ENCODE assay signal across 23 mouse cellular contexts in genomic region chr17:23820731-23821130, GRCm38 (mm10). TPM values are rescaled to one million over a fixed set of nuclear protein-coding genes. Genes with fewer than 3 reads are reported as not detected.
"Had no signal": no experiment of that assay in that cellular context is flagged by ENCODE, and none has a peak within 500 bp of the region (broad histone marks: within the 10 kb centered on the region; RNA-seq: fewer than 3 reads in every experiment).

No protein-coding gene starts in this region.

- H3K27me3 ChIP-seq: lung, embryonic 15.5 days; megakaryocyte, embryonic 14.5 days; midbrain, embryonic 13.5 days; midbrain, embryonic 15.5 days; neural tube, embryonic 12.5 days; stomach, embryonic 15.5 days had no signal

- H3K9me3 ChIP-seq: stomach, embryonic 15.5 days had no signal

- H3K4me3 ChIP-seq: lung, embryonic 15.5 days; megakaryocyte, embryonic 14.5 days; midbrain, embryonic 13.5 days; midbrain, embryonic 15.5 days; neural tube, embryonic 12.5 days; stomach, embryonic 15.5 days had no signal

- DNase-seq: liver, postnatal 0 days; lung, postnatal 14 days; lung, postnatal 36 days; right cerebral cortex, postnatal 14 days; thymus, adult 2 months; thymus, postnatal 25 days; thymus, postnatal 4 days had no signal

- ATAC-seq: liver, postnatal 0 days; lung, postnatal 0 days; midbrain, embryonic 13.5 days; midbrain, embryonic 15.5 days had no signal

- H3K27ac ChIP-seq: lung, embryonic 15.5 days; macrophage; midbrain, embryonic 13.5 days; midbrain, embryonic 15.5 days; neural tube, embryonic 12.5 days; stomach, embryonic 15.5 days; stomach, postnatal 0 days had no signal

- H3K9ac ChIP-seq: liver, postnatal 0 days; lung, embryonic 15.5 days; midbrain, embryonic 13.5 days; midbrain, embryonic 15.5 days; neural tube, embryonic 12.5 days; stomach, embryonic 15.5 days had no signal

- H3K4me1 ChIP-seq: lung, embryonic 15.5 days; midbrain, embryonic 13.5 days; midbrain, embryonic 15.5 days; neural tube, embryonic 12.5 days; stomach, embryonic 15.5 days had no signal

- H3K4me2 ChIP-seq: lung, embryonic 15.5 days; midbrain, embryonic 11.5 days; midbrain, embryonic 13.5 days; midbrain, embryonic 15.5 days; neural tube, embryonic 12.5 days; stomach, embryonic 15.5 days had no signal

RNA-seq across cellular contexts. Expression of gene Prss33, which starts 15.1 kb away (rescaled TPM):
- total RNA-seq: megakaryocyte progenitor cell, adult 5-6 weeks; midbrain, postnatal 0 days; monocyte, adult 5-6 weeks; neutrophil, adult 5-6 weeks had no signal
- polyA plus RNA-seq: liver, postnatal 0 days; lung, postnatal 0 days; macrophage; midbrain, postnatal 0 days; neural tube, embryonic 12.5 days; neural tube, embryonic 14.5 days; stomach, embryonic 15.5 days; stomach, postnatal 0 days; urinary bladder, adult 2 months had no signal

RNA-seq across cellular contexts. Expression of gene Prss32, which starts 22.9 kb away (rescaled TPM):
- total RNA-seq: megakaryocyte progenitor cell, adult 5-6 weeks; midbrain, postnatal 0 days; monocyte, adult 5-6 weeks had no signal
- polyA plus RNA-seq: liver, postnatal 0 days; lung, embryonic 15.5 days; lung, postnatal 0 days; macrophage; midbrain, embryonic 11.5 days; midbrain, embryonic 13.5 days; midbrain, embryonic 15.5 days; neural tube, embryonic 12.5 days; neural tube, embryonic 14.5 days had no signal

RNA-seq across cellular contexts. Expression of gene Prss41, which starts 23.2 kb away (rescaled TPM):
- total RNA-seq: monocyte, adult 5-6 weeks; neutrophil, adult 5-6 weeks had no signal
- polyA plus RNA-seq: macrophage had no signal
